Mouse (Mus musculus) small intestine, adult 2 months (tissue): ENCODE data around the gene Tex36.

Experiments
- CTCF ChIP-seq: fragments of 200-500 bp; IDR thresholded peaks from 2 replicates; pipeline ENCODE4 v1.5.1; 2012; ENCODE audit warnings: low read depth, mild to moderate bottlenecking, control low read depth, inconsistent platforms, low read length, moderate library complexity, mixed read lengths; ENCODE audit not compliant: insufficient replicate concordance, insufficient read length; ENCODE audit errors: extremely low read depth
- POLR2A ChIP-seq: fragments of 200-500 bp; IDR thresholded peaks from 2 replicates; pipeline ENCODE4 v1.6.1; 2012; ENCODE audit warnings: low read depth, mild to moderate bottlenecking, control low read depth, inconsistent platforms, low read length, moderate library complexity

- TF ChIP-seq CTCF: no peak
- no peak for TF ChIP-seq POLR2A
Measured at GRCm38 (mm10) chr7:133564600-133564999, 37.4 kb downstream of the Tex36 start.
